Mouse (Mus musculus) kidney, postnatal 25 days (tissue): ENCODE results near the gene Gosr1.
"Not testable (repeated sequence)": the region's sequence is repeated elsewhere in the genome, so short reads cannot be mapped to it uniquely, and the experiment has no call there.

Experiments used
- DNase-seq, 2 experiments: peaks; one replicate each; pipeline ENCODE4 v3.0.0; 2021; ENCODE audit warnings: mixed read lengths in 2 of 2

Gene Gosr1

DNA sequence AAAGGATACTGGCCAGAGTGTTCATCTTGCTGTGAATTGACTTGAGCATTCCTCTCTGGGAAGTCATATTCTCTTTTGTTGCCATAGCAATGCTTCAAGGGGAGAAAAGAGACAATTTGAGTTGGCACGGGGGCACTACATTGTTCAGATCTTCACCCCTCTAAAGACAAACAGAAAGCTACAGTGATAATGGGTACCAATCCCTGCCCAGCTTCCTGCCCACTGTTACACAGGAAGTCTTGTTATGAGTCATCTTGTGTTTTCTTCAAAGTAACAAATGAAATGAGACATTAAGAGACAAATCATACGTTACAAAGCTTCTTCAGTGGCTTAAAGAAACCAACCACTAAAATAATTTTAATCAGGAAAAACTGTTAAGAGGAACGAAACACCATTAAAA is 28.8 kb downstream of the Gosr1 start:
- DNase-seq, result no peak

DNA sequence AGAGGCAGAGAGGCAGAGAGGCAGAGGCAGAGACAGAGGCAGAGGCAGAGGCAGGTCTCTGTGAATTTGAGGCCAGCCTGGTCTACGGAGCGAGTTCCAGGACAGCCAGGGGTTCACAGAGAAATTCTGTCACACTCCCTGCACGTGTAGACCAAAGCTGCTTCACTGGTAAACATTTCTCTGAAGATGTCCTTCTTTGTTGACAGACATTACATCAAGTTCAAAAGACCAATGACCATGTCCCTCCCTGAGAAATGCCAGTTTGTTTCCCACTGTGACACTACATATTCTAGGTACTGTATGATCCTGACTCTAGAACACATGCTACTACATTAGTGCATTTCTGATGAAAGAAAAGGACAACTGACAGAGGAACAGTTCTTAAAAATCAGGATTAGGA is 32.7 kb downstream of the Gosr1 start:
- no peak for DNase-seq

DNA sequence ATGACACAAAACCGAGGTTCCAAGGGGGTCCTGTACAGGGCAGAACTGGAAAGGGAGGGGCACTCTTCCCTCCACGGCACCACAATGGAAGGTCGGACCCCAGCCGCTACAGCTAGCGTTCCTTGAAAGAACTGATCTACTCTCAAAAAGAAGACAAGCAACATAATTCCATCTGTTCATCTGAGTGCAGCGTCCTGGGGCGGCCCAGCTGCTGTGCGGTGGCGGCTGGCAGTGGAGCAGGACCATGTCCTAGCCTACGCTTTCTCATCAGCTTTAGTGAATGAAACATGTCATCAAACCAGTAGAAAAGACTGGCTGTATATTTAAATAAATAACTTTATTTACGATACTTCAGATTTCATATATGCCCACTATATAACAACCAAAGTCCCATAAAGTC is 35.3 kb downstream of the Gosr1 start:
- DNase-seq, result no peak

DNA sequence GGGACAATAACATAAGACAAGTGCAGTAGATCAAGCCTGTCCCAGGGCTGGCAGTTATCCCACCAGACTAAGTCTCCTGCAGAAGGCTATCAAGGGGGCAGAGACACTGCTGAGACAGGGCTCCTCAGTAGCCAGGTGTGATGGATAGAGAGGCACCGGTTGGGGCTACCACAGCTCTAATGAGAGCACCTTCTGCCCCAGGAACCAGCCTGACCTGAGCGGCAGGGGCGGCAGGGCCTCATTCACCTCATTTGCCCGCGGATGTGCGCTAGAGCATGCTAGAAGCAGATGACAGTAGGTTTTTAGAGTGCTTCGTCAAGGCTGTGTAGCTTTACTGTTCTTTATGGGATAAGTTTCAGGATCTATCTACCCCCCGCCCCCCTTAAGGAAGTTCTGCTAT is 39.5 kb downstream of the Gosr1 start:
- DNase-seq, result no peak

DNA sequence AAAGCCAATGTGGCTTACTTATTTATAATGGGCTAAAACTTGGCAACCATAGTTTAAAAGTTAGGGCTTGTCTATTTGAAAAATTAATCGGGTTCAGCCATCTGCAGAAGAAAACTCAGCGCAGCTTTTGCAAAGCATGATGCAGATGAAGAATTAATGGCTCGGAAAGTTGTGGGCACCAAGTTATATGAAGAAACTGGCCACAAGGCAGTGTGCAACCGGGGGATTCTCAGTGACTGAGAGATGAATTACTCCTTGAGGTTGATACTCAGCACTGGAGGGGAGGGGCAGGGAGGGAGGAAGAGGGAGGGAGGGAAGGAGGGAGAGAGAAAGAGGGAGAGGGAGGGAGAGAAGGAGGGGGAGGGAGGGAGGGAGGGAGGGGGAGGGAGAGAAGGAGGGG is 46.4 kb downstream of the Gosr1 start:
- no peak for DNase-seq

DNA sequence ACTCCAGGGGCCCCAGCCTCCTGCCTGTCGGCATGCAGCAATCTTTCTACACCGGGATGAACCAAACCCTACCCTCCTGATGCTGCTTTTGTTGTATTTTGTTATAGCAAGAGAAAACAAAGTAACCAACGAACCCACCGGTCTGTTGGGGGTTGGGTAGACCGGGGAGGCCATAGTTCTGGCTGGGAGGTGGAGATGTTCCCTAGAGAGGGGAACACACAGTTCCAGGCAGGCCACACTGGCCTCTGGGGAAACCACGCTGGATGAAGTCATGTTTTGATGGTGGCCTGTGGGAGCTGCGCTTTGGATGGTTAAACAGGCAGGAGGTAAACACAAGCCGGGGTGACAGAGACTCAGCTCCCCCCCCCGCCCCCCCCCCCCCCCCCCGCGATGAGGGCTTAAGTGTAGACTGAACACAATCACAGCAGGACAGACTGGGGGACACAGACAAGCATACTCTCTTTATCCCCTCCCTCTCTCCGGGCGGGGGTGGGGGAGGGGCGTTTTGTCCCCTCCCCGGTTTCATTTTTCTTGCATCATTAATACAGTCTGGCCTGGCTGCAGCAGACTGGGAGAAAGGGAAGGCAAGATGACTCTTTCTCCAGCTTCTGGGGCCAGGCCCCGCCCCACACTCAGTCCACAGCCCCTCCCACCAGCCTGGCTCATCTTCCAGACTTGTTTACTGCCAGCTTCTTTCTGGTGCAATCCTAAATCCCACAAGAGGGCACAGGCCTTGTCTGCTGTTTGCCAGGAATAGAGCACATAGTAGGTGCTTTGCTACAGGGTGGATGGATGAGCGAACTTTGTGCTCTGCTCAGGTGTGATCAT is 53.5 kb downstream of the Gosr1 start:
- peak; percentile 17 to 60 for DNase-seq

DNA sequence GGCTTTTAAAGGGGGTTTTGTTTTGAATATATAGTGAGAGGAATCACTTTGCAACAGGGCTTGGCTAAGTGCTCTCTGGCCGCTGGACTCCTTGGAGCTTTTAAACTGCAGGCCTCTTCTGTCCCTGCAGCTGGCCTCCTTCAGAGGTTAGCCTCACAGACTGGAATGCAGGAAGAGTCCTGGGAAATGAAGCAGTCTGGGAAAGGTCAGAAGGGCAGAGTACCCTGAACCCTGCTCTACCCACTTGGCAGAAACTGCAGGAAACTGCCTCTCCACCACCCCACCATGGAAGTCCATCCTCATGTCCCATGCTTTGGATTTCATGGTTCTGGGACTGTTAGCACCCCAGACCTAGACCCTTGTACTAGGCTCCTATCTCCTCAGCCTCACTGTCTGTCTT is 54.5 kb downstream of the Gosr1 start:
- peak; percentile 29 to 62 for DNase-seq

DNA sequence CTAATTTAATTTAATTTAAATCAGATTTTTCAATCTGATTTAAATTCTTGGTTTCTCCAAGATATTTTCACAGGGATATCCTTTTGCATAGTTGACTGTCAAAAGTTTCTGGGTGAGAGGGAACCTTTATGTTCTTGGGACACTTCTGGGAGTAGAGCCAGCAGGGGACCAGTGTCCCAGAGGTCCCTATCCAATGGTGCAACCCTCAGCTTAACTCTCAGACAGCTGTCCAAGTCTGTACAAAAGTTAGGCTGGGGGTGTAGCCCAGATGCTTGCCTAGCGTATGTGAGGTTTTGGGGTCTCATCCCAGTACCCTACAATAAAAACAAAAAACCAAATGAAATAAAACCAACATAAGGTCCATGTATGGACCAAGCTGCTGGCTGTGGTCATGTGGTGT is 55.3 kb downstream of the Gosr1 start:
- no peak for DNase-seq

DNA sequence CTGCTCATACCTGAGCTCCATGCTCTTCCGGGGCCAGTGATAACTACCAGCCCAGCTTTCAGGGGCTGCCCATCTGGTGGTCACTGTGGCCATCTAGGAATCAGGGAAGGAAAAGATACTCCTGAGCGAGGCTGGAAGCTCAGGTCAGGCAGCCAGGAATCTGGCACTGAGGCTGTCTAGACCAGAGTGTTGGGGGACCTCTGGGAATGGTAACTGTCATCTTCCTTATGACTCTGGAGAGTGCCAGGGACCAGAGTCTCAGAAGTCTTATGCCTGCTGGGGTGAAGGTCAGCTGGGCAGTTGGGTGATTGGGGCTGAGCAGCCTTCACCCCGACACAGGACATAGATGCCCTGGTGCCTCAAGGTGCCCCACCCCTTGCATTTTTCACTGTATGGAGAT is 55.7 kb downstream of the Gosr1 start:
- no peak for DNase-seq

DNA sequence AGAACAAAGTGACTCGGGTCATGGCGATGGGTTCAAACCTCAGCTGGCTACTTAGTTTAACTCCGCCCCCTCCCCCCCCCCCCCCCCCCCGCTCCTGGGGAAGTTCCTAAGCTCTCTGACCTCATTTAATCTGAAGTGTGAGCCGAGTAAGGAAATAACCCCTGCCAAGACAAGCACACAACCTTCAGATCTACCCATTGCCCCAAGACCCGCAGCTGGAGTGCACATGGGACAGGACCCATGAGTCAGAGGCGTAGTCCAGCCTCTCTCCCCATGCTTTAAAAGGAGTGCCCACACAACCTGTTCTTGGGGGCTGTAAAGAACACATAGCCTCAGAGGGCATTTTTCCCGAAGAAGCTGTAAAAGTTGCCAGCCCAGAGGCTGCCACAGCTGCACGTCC is 63.8 kb downstream of the Gosr1 start:
- no peak for DNase-seq

DNA sequence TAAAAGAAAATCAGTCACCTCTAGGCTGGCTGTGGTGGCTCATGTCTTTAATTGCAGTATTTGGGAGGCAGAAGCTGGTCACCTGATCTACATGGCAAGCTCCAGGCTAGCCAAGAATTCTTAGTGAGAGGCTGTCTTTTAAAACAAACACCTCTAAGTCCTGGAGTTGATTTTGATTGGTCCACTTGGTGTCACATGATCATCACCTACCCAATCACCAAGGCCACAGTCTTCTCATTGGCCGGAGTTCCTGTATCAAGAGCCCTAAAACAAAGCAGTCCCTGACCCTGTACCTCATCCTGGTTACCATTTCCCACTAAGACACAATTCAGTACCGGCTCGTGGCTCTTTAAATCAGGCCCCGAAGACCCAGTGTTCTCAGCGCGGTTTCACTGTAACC is 67.6 kb downstream of the Gosr1 start:
- no peak for DNase-seq

DNA sequence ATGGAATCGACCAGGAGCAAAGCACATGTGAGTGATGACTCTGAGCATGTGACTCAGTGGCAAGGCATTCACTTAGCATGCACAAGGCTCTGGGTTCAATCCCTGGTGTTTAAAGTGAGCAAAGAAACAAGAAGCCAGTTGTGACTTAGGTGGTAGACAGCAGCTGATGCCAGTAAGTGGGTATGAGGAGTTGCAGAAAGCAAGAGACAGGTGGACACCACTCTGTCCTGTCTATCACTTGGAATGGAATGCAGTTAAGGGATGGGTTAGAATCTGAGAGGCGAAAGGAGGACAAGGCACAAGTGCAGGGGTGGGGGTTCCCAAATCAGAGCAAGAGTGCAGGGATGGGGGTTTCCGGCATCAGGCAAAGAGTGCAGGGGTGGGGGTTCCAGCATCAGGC is 71.3 kb downstream of the Gosr1 start:
- no peak for DNase-seq

DNA sequence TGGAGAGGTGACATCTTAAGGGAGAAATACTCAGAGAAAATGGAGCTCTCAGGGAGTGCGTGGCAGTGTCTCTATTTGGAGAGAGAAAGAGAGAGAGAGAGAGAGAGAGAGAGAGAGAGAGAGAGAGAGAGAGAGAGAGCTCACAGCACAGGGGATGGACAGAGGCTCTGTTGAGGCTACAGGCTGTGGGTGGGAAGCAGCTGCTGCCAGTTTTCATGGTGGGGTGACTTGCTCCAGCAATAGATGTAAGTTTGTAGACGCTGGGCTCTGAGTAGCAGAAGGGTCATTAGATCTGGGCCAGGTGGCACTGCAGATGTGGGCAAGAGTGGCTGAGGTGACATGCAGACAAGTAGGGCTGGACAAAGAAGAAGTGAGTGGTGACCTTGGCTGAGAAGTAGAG is 77.8 kb downstream of the Gosr1 start:
- no peak for DNase-seq

DNA sequence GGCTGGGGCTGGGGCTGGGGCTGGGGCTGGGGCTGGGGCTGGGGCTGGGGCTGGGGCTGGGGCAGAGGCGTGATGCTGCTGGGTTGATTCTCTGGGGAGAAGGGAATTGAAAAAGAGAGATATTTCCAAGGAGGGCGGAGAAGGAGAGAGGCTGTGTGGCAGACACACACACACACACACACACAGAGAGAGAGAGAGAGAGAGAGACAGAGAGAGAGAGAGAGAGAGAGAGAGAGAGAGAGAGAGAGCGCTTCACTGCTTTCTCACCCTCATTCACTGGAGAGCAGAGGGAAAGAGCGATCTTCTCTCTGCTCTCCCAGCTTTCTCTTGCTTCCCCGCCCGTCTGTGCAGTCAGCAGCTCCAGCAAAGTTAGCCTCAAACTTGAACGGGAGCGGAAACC is 83.9 kb downstream of the Gosr1 start, which contains the start of gene Trarg1:
Gene Trarg1, plus strand, starts transcription at position 301 of the 400 bp plus-strand sequence.
- not testable (repeated sequence) for DNase-seq
